Mouse (Mus musculus) kidney, embryonic 15.5 days (tissue): ENCODE data around the gene Nfe2l2. TPM values are rescaled to one million over a fixed set of nuclear protein-coding genes. Genes with fewer than 3 reads are reported as not detected.

ENCODE experiments used
- ATAC-seq: fragments of 200-750 bp; cut with Nextera tagmentation; replicated peaks from 2 replicates; pipeline ENCODE4 v1.8.0; 2017; ENCODE audit warnings: moderate TSS enrichment; ENCODE audit not compliant: low FRiP score
- H3K27ac ChIP-seq: fragments of 300-500 bp; sonication (generic); 2 replicates; pipeline ENCODE4 v1.5.1; 2015; ENCODE audit warnings: mild to moderate bottlenecking, inconsistent platforms
- H3K27me3 ChIP-seq: fragments of 300-500 bp; sonication (generic); 2 replicates; pipeline ENCODE4 v1.6.1; 2015; ENCODE audit warnings: inconsistent platforms
- H3K36me3 ChIP-seq: fragments of 300-500 bp; sonication (generic); 2 replicates; pipeline ENCODE4 v1.6.1; 2015; ENCODE audit warnings: inconsistent platforms
- H3K4me1 ChIP-seq: fragments of 300-500 bp; sonication (generic); 2 replicates; pipeline ENCODE4 v1.6.1; 2015; ENCODE audit warnings: inconsistent platforms
- H3K4me2 ChIP-seq: fragments of 300-500 bp; sonication (generic); 2 replicates; pipeline ENCODE4 v1.6.1; 2015; ENCODE audit warnings: moderate library complexity, mild to moderate bottlenecking, inconsistent platforms
- H3K4me3 ChIP-seq: fragments of 300-500 bp; sonication (generic); replicated peaks from 2 replicates; pipeline ENCODE4 v1.5.1; 2015; ENCODE audit warnings: mild to moderate bottlenecking, inconsistent platforms
- H3K9ac ChIP-seq: fragments of 300-500 bp; sonication (generic); 2 replicates; pipeline ENCODE4 v1.6.1; 2015; ENCODE audit warnings: mild to moderate bottlenecking, inconsistent platforms
- H3K9me3 ChIP-seq: fragments of 300-500 bp; sonication (generic); replicated peaks from 2 replicates; pipeline ENCODE4 v1.6.1; 2016; ENCODE audit warnings: inconsistent platforms
- WGBS: fragments of 180-500 bp; shearing (Covaris S2); methylation state at CpG from one replicate; pipeline ENCODE4 v1.1.7; 2015; ENCODE audit warnings: mixed read lengths; 5-methylcytosine and 5-hydroxymethylcytosine counted together
- polyA plus RNA-seq: library from polyadenylated mRNA; unstranded; fragments of >200 nt; fragmentation: Nextera tagmentation; extraction: Ambion mirVana; gene quantifications from 2 replicates; pipeline ENCODE4 v1.2.1, GENCODE M21; 2015

Gene Nfe2l2
- polyA plus RNA-seq, 1 experiment from 2014 or later, result 70.2 TPM

DNA sequence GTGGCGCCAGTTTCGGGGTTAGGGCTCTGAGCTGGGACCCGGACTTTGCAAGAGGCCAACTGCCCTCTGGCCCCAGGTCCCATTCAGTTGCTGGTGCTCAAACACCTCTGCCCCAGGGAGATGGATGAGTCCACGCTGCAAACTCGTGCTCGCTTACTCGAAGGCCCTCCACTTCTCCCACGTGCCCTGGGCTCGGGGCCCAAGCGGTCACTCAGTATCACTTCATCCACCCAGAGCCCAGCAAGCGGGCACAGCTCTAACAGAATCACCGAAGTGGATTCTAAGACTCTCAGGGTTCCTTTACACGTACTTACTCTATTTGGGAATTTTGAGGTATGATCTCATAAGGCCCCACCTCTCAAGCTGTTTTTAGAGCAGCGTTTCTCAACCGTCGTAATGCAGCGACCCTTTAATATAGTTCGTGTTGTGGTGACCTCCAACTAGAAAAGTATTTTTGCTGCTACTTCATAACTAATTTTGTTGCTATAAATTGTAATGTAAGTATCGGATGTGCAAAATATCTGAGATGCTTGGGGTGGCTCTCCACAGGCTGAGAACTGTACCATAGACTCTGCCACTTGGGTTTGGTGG lies 816 bp upstream of the Nfe2l2 start:
- Histone ChIP-seq H3K4me2 (peak overlapping the region; percentile 84), H3K4me3 (peak overlapping the region; percentile 73), H3K36me3 (0 out of 2 replicates have a peak, but pooled peaks cover 3% of the 10 kb centered on the region), H3K9me3 (peaks cover 6% of the 10 kb centered on the region; the same call in 1 of the 2 replicates), H3K9ac (peak overlapping the region; percentile 83), H3K27ac (peak overlapping the region; percentile 99), H3K27me3 (no peaks in the 10 kb centered on the region), H3K4me1 (peaks cover 52% of the 10 kb centered on the region)
- no peak; the same call in 1 of the 2 replicates for ATAC-seq
- WGBS, result 20% methylated on average over 19 of the region's 19 CpGs

DNA sequence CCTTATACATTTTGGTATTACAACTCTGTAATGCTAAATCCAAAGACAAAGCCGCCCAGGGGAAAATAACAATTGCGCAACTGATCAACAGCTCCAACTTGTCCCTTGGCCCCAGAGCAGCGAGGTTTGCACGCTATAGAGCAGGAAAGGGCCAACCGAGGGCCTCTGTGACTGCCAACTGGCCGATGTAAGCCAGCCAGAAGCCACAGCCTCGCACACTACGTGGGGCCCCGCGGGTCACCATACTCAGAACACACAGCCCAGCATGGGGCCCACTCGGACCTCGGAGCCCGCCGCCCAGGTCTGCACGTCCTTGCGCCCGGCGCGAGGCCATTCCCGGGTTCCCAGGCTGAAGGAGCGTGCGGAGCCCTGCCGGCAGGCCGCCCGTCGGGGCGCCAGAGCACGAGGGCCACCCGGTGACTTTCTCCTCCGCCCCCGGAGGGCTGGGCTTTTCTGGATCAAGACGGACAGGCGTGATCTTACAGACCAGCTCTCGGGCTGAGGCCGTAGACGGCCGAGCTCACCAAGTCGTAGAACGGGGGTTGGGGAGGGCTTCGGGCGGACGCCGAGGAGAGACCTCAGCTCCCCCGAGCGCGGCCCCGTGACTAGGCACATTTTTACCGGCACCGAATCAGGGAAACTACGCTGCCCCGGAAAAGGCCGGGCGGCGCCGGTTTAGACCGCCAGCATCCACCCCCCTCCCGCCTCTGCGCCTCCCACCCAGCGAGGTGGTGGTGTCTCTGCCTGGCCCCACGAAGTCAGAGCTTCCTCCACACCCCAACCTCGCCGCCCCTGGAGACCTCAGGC lies 863 bp downstream of the Nfe2l2 start:
- H3K9ac ChIP-seq, result peak overlapping the region; percentile 83
- no peaks in the 10 kb centered on the region for H3K27me3 ChIP-seq
- H3K9me3 ChIP-seq, result no peaks in the 10 kb centered on the region
- H3K4me1 ChIP-seq, result peaks cover 66% of the 10 kb centered on the region
- peak overlapping the region; percentile 73 for H3K4me3 ChIP-seq
- peak overlapping the region; percentile 84 for H3K4me2 ChIP-seq
- no peaks in the 10 kb centered on the region for H3K36me3 ChIP-seq
- whole genome bisulfite sequencing, result under 1% methylated on average over 62 of the region's 62 CpGs
- peak; percentile 64 for ATAC-seq
- peak overlapping the region; percentile 99 for H3K27ac ChIP-seq

DNA sequence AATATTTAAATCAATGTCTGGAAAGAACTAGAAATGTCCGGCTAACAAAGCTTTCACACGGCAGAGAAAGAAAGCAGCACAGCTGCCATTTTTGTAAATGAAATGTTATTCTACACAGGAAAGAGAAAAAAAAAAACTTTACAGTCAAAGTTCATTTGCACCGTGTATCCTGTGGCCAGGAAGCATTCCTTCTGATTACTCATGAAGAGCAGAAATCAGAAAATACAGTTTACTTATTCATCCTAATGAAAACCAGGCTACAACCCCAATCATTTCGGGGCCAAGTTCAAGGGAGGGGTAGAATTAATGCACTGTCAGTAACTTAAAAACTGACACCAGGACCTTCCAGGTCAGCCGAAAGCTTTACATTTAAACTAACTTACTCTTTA lies 1.9 kb downstream of the Nfe2l2 start:
- WGBS, result 12% methylated on average over 5 of the region's 5 CpGs
- Histone ChIP-seq H3K36me3 (no peaks in the 10 kb centered on the region), H3K9ac (peak overlapping the region; percentile 83), H3K4me3 (peak overlapping the region; percentile 73), H3K4me2 (peak overlapping the region; percentile 84), H3K4me1 (peaks cover 71% of the 10 kb centered on the region), H3K27me3 (no peaks in the 10 kb centered on the region), H3K27ac (peak overlapping the region; percentile 99), H3K9me3 (no peaks in the 10 kb centered on the region)
- ATAC-seq, result no peak

DNA sequence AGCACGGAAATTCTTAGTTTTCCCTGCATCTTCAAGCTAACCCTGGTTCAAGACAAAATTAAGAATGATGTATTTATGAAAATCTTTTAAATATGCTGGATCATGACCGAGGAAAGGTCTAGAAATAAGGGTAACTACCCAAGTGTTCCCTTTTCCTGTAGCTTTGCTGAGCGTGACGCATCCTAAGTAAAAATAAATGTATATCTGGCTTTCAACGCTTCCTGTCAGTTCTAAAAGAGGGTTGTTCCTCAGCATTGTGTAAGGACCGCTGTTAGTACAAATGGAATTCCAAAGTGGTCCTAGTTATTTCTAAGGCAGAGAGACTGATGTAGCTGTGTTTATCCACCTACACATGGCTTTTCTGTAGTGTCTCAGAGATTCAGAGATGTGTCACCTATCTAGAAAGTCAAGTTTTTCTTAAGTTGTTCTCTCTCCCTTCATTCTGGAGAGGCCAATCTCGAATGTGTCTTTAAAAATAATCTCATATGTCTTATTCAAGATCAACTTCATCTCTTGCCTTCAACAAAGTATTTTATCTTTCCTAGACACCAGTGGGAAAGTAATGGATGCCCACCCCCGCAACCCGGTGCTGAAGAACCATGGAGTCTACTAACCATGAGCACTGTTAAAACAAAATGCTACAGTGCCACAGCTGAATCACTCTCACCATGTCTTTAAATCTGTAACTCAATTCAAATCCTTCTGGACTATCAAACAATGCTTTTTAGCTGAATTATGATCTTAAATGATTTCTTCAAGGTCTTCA lies 2.4 kb downstream of the Nfe2l2 start:
- Histone ChIP-seq H3K9me3 (no peaks in the 10 kb centered on the region), H3K27ac (peak overlapping the region; percentile 99), H3K9ac (peak overlapping the region; percentile 83), H3K27me3 (no peaks in the 10 kb centered on the region), H3K36me3 (no peaks in the 10 kb centered on the region), H3K4me3 (peak overlapping the region; percentile 73), H3K4me1 (peaks cover 72% of the 10 kb centered on the region), H3K4me2 (peak overlapping the region; percentile 84)
- 62% methylated on average over 9 of the region's 9 CpGs for WGBS
- ATAC-seq, result no peak

DNA sequence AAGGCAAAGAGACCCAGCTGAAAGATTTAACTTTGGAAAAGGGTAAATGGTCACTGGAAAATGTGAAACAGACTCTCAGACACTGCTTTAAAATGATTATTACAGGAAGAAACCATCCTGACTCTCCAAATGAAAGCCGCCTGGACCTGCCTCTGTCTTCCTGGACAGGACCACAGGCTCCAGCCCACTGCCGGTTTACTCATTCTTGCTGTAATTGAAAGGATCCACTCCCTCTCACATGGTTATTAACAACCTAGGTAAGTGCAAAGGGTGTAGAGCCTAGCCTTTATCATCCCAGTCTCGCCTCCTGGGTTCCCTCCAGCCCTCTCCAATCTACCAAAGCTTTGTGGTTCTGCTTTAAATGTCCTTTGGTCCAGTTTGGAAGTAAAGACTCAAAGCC lies 3.2 kb downstream of the Nfe2l2 start:
- H3K27ac ChIP-seq, result peak overlapping the region; percentile 4; the same call in 1 of the 2 replicates
- no peaks in the 10 kb centered on the region for H3K36me3 ChIP-seq
- no peaks in the 10 kb centered on the region for H3K27me3 ChIP-seq
- peak overlapping the region; percentile 84 for H3K4me2 ChIP-seq
- H3K9ac ChIP-seq, result no peak overlapping the region
- H3K4me3 ChIP-seq, result peak overlapping the region; percentile 73
- ATAC-seq, result no peak
- H3K4me1 ChIP-seq, result peaks cover 75% of the 10 kb centered on the region
- H3K9me3 ChIP-seq, result no peaks in the 10 kb centered on the region
- WGBS, result 52% methylated on average over 3 of the region's 3 CpGs

DNA sequence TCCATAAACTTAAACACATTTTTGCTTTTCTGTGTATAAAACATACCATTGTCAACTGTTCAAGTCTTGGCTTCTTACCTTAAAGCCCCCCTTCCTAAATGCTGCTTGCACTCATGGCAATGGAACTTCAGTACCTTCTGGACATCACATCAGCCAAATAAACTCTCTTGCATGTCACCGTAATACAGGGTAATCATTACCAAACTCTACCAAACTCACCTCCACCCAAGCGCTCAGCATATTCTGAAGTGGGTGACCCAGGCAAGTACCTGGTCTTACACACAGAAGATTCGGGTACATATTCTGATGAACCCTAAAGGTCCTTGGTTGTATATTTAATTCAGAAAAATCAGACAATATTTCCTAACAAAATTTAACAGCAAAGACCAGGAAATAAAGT lies 3.9 kb downstream of the Nfe2l2 start:
- no peaks in the 10 kb centered on the region for H3K9me3 ChIP-seq
- 76% methylated on average over 3 of the region's 3 CpGs for WGBS
- ATAC-seq, result no peak
- H3K27ac ChIP-seq, result 0 out of 2 replicates have a peak overlapping the region, but pooled peaks have one; percentile 4
- H3K9ac ChIP-seq, result no peak overlapping the region
- peak overlapping the region; percentile 84; the same call in 1 of the 2 replicates for H3K4me2 ChIP-seq
- H3K4me1 ChIP-seq, result peaks cover 76% of the 10 kb centered on the region
- H3K4me3 ChIP-seq, result no peak overlapping the region
- no peaks in the 10 kb centered on the region for H3K36me3 ChIP-seq
- H3K27me3 ChIP-seq, result no peaks in the 10 kb centered on the region

DNA sequence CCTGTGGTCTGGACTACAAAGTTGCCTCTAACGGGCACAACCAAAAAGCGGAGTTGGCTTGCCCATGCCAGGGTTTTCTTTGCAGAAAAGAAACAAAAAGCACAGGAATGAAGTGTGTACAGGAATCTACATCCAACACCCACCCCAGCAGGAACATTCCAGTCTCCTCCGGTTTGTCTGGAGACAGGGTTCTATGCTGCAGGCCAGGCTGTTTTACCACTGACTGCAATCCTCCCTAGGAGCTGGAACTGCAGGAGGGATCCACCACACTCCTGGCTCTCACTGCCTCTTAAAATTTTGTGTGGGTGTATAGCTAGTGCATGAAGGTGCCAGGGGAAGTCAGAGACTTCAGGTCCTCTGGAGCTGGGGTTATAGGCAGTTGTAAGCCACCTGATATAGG lies 5.6 kb downstream of the Nfe2l2 start:
- Histone ChIP-seq H3K27me3 (no peaks in the 10 kb centered on the region), H3K36me3 (no peaks in the 10 kb centered on the region), H3K27ac (0 out of 2 replicates have a peak overlapping the region, but pooled peaks have one; percentile 25), H3K9ac (no peak overlapping the region), H3K4me3 (no peak overlapping the region), H3K4me1 (peaks cover 69% of the 10 kb centered on the region), H3K4me2 (no peak overlapping the region), H3K9me3 (no peaks in the 10 kb centered on the region)
- WGBS, result 86% methylated on average over 3 of the region's 3 CpGs
- ATAC-seq, result no peak

DNA sequence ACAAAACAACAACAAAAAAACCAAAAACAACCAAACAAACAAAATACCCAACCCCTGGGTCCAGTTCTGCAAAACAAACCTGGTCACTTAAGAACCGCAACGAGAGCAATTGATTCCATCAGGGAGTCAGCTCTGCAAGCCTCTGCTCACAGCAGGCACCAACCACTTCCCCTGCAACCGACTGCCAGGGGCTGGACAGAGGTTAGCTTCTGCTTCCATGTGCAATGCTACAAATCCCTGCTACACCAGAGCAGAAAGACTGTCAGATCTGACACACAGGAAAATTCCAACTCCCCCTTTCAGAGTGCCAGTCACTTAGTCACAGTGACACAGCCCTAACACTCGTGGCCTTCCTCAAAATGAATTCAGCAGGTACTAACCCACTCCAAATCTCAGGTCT lies 6.4 kb downstream of the Nfe2l2 start:
- Histone ChIP-seq H3K36me3 (no peaks in the 10 kb centered on the region), H3K27me3 (no peaks in the 10 kb centered on the region), H3K27ac (no peak overlapping the region), H3K4me1 (peaks cover 77% of the 10 kb centered on the region), H3K4me2 (no peak overlapping the region), H3K4me3 (no peak overlapping the region), H3K9ac (no peak overlapping the region), H3K9me3 (no peaks in the 10 kb centered on the region)
- WGBS, result 39% methylated on average over 4 of the region's 4 CpGs
- ATAC-seq, result no peak

DNA sequence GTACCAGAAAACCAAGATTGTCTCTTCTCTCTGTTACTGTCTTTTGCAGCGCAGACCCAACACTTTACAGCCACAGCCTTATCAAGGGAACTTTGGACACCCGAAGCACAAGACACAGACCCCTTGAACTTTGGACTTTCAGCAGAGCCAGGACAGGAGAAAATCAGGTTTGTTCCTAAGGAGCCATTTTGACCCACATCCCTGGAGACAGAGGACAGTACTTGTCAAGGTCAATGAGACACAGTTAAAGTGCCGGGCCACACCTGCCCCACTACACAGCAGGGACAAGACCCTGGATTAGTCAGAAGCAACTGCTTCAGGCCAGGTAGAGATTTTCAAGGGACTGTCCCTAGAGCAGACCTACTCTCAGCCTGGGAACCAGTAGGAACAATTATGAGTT lies 7.2 kb downstream of the Nfe2l2 start:
- ATAC-seq, result no peak
- Histone ChIP-seq H3K9me3 (no peaks in the 10 kb centered on the region), H3K36me3 (no peaks in the 10 kb centered on the region), H3K27me3 (no peaks in the 10 kb centered on the region), H3K4me3 (no peak overlapping the region), H3K4me2 (no peak overlapping the region), H3K9ac (no peak overlapping the region), H3K4me1 (peaks cover 70% of the 10 kb centered on the region), H3K27ac (no peak overlapping the region)
- 86% methylated on average over 3 of the region's 3 CpGs for WGBS

DNA sequence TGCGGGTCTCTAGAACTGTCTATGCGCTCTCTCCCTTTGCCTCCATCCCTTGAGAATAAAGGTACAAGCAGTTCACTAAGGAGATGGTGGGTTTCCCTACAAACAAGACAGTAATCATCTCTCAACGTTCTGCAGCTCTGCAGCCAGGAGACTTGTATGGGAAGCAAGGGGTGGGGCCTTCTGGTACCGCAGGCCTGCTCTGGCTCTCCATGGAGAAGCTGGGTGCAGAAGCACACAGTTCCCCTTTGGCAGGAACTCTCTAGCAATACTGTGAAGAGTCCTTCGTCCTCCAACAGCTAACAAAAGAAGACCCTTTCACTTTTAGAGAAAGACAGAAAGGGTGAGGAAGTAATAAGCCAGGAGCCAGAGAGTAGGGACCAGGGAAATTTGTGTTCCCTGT lies 8.1 kb downstream of the Nfe2l2 start:
- 53% methylated on average over 5 of the region's 5 CpGs for WGBS
- Histone ChIP-seq H3K9me3 (no peaks in the 10 kb centered on the region), H3K27ac (no peak overlapping the region), H3K4me1 (peaks cover 62% of the 10 kb centered on the region), H3K27me3 (no peaks in the 10 kb centered on the region), H3K9ac (no peak overlapping the region), H3K4me2 (no peak overlapping the region), H3K36me3 (no peaks in the 10 kb centered on the region), H3K4me3 (no peak overlapping the region)
- no peak for ATAC-seq

DNA sequence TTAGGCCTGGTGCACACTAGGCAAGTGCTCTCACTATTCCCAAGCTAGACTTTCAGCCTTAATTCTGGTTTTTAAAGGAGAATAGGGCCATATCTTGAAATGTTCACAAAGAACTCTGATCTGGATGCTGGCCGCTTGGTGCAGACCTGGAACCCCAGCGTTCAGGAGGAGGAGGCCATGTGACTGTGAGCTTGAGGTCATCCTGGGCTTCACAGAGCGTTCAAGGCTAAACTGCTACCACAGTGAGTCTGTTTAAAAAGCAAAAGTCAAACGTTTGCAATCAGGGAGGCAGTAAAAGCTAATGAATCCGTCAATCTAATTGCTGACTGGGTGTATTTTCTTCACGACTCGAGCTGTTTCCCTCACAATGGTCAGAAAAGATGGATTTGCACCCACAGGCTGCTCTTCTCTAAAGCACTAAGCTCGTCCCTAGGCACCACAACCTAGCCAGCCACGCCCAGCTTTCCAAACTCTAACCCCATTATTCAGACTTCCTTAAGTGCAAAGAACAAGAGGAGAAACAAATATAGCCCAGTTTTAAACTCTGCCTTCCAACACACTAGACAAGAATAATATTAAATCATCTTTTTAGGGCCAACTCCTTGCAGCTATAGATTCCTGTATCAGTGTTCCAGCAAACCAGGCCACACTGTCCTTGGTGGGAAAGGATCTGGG lies 8.6 kb downstream of the Nfe2l2 start:
- no peak overlapping the region for H3K4me3 ChIP-seq
- no peaks in the 10 kb centered on the region for H3K36me3 ChIP-seq
- H3K27me3 ChIP-seq, result no peaks in the 10 kb centered on the region
- H3K9me3 ChIP-seq, result no peaks in the 10 kb centered on the region
- H3K27ac ChIP-seq, result no peak overlapping the region
- H3K9ac ChIP-seq, result no peak overlapping the region
- peaks cover 60% of the 10 kb centered on the region for H3K4me1 ChIP-seq
- ATAC-seq, result no peak
- no peak overlapping the region for H3K4me2 ChIP-seq
- WGBS, result 35% methylated on average over 9 of the region's 9 CpGs
